Mouse (Mus musculus): ENCODE results near the gene Slc2a13. TPM values are rescaled to one million over a fixed set of nuclear protein-coding genes. Genes with fewer than 3 reads are reported as not detected.

The Slc2a13 gene
- polyA plus RNA-seq, 2 experiments, result 0.05 to 0.08 TPM

GRCm38 (mm10) chr15:91439883-91440282 lies 133.2 kb downstream of the Slc2a13 start:
- Histone ChIP-seq H3K9me3 (ENCODE audit: control insufficient read depth, low read length) (no peaks in the 10 kb centered on the region), H3K27me3 (ENCODE audit: control insufficient read depth, insufficient read depth, low read length) (no peaks in the 10 kb centered on the region), H3K9ac (replicated peaks) (no peak overlapping the region), H3K4me3 (ENCODE audit: insufficient read depth in 1 of 2, low read depth in 2 of 2, low read length in 2 of 2) (no peak overlapping the region), H3K27ac (no peak overlapping the region), H3K4me2 (ENCODE audit: low read depth) (no peak overlapping the region), H3K4me1 (replicated peaks; ENCODE audit: control insufficient read depth in 2 of 2, insufficient read depth in 2 of 2, low read length in 1 of 2) (no peaks in the 10 kb centered on the region), H3K36me3 (replicated peaks; ENCODE audit: control insufficient read depth, insufficient read depth, low read depth) (no peaks in the 10 kb centered on the region)
- TF ChIP-seq CTCF (IDR thresholded peaks at IDR 0.05; ENCODE audit: low read depth) (no peak), EP300 (IDR thresholded peaks at IDR 0.05; ENCODE audit: low read depth) (no peak)
- no peak for ATAC-seq (ENCODE audit: insufficient read depth)
- 51% methylated on average over 2 of the region's 2 CpGs for WGBS (ENCODE audit: insufficient replicate concordance)
- DNase-seq (ENCODE audit: low read depth in 3 of 3, low spot score in 3 of 3), result no peak

- Histone ChIP-seq H3K4me2 (ENCODE audit: low read depth) (no peak overlapping the region), H3K9ac (replicated peaks) (no peak overlapping the region), H3K27me3 (ENCODE audit: control insufficient read depth, insufficient read depth, low read length) (no peaks in the 10 kb centered on the region), H3K27ac (no peak overlapping the region), H3K4me3 (ENCODE audit: insufficient read depth in 1 of 2, low read depth in 2 of 2, low read length in 2 of 2) (no peak overlapping the region), H3K9me3 (ENCODE audit: control insufficient read depth, low read length) (no peaks in the 10 kb centered on the region), H3K36me3 (replicated peaks; ENCODE audit: control insufficient read depth, insufficient read depth, low read depth) (no peaks in the 10 kb centered on the region), H3K4me1 (replicated peaks; ENCODE audit: control insufficient read depth in 2 of 2, insufficient read depth in 2 of 2, low read length in 1 of 2) (no peaks in the 10 kb centered on the region)
- ATAC-seq (ENCODE audit: insufficient read depth) (no peak), DNase-seq (ENCODE audit: low read depth in 3 of 3, low spot score in 3 of 3) (no peak)
- 46% methylated on average over 6 of the region's 6 CpGs for WGBS (ENCODE audit: insufficient replicate concordance)
- TF ChIP-seq CTCF (IDR thresholded peaks at IDR 0.05; ENCODE audit: low read depth) (no peak), EP300 (IDR thresholded peaks at IDR 0.05; ENCODE audit: low read depth) (no peak)
Measured at GRCm38 (mm10) chr15:91425426-91425825, 147.6 kb downstream of the Slc2a13 start.

- no peaks in the 10 kb centered on the region for H3K9me3 ChIP-seq (ENCODE audit: control insufficient read depth, low read length)
- WGBS (ENCODE audit: insufficient replicate concordance), result 62% methylated on average over 7 of the region's 7 CpGs
- H3K4me3 ChIP-seq (ENCODE audit: insufficient read depth in 1 of 2, low read depth in 2 of 2, low read length in 2 of 2), result no peak overlapping the region
- no peaks in the 10 kb centered on the region for H3K27me3 ChIP-seq (ENCODE audit: control insufficient read depth, insufficient read depth, low read length)
- no peak overlapping the region for H3K4me2 ChIP-seq (ENCODE audit: low read depth)
- H3K4me1 ChIP-seq (replicated peaks; ENCODE audit: control insufficient read depth in 2 of 2, insufficient read depth in 2 of 2, low read length in 1 of 2), result no peaks in the 10 kb centered on the region
- DNase-seq (ENCODE audit: low read depth in 3 of 3, low spot score in 3 of 3) (no peak), ATAC-seq (ENCODE audit: insufficient read depth) (no peak)
- TF ChIP-seq EP300 (IDR thresholded peaks at IDR 0.05; ENCODE audit: low read depth) (no peak), CTCF (IDR thresholded peaks at IDR 0.05; ENCODE audit: low read depth) (no peak)
- no peaks in the 10 kb centered on the region for H3K36me3 ChIP-seq (replicated peaks; ENCODE audit: control insufficient read depth, insufficient read depth, low read depth)
- no peak overlapping the region for H3K27ac ChIP-seq
- H3K9ac ChIP-seq (replicated peaks), result no peak overlapping the region
Measured at GRCm38 (mm10) chr15:91406979-91407378, 166.1 kb downstream of the Slc2a13 start.

- 55% methylated on average over 4 of the region's 4 CpGs for WGBS (ENCODE audit: insufficient replicate concordance)
- no peak for DNase-seq (ENCODE audit: low read depth in 3 of 3, low spot score in 3 of 3)
Measured at GRCm38 (mm10) chr15:91395165-91395564, 177.9 kb downstream of the Slc2a13 start.

GRCm38 (mm10) chr15:91383694-91384093 lies 189.4 kb downstream of the Slc2a13 start:
- H3K9me3 ChIP-seq (ENCODE audit: control insufficient read depth, low read length), result no peaks in the 10 kb centered on the region
- no peaks in the 10 kb centered on the region for H3K36me3 ChIP-seq (replicated peaks; ENCODE audit: control insufficient read depth, insufficient read depth, low read depth)
- no peak for DNase-seq (ENCODE audit: low read depth in 3 of 3, low spot score in 3 of 3)
- H3K4me3 ChIP-seq (ENCODE audit: insufficient read depth in 1 of 2, low read depth in 2 of 2, low read length in 2 of 2), result no peak overlapping the region
- H3K27me3 ChIP-seq (ENCODE audit: control insufficient read depth, insufficient read depth, low read length), result no peaks in the 10 kb centered on the region
- H3K27ac ChIP-seq, result no peak overlapping the region
- TF ChIP-seq CTCF (IDR thresholded peaks at IDR 0.05; ENCODE audit: low read depth), result no peak
- TF ChIP-seq EP300 (IDR thresholded peaks at IDR 0.05; ENCODE audit: low read depth), result no peak
- H3K9ac ChIP-seq (replicated peaks), result no peak overlapping the region
- H3K4me1 ChIP-seq (replicated peaks; ENCODE audit: control insufficient read depth in 2 of 2, insufficient read depth in 2 of 2, low read length in 1 of 2), result no peaks in the 10 kb centered on the region
- ATAC-seq (ENCODE audit: insufficient read depth), result no peak
- H3K4me2 ChIP-seq (ENCODE audit: low read depth), result no peak overlapping the region
- 42% methylated on average over 1 of the region's 1 CpGs for WGBS (ENCODE audit: insufficient replicate concordance)

More at GRCm38 (mm10) chr15:91395165-91395564, 177.9 kb downstream of the Slc2a13 start:
- Histone ChIP-seq H3K27me3 (ENCODE audit: control insufficient read depth, insufficient read depth, low read length) (no peaks in the 10 kb centered on the region), H3K36me3 (replicated peaks; ENCODE audit: control insufficient read depth, insufficient read depth, low read depth) (no peaks in the 10 kb centered on the region), H3K9me3 (ENCODE audit: control insufficient read depth, low read length) (no peaks in the 10 kb centered on the region), H3K9ac (replicated peaks) (no peak overlapping the region), H3K27ac (no peak overlapping the region), H3K4me3 (ENCODE audit: insufficient read depth in 1 of 2, low read depth in 2 of 2, low read length in 2 of 2) (no peak overlapping the region), H3K4me1 (replicated peaks; ENCODE audit: control insufficient read depth in 2 of 2, insufficient read depth in 2 of 2, low read length in 1 of 2) (no peaks in the 10 kb centered on the region), H3K4me2 (ENCODE audit: low read depth) (no peak overlapping the region)
- no peak for ATAC-seq (ENCODE audit: insufficient read depth)
- TF ChIP-seq EP300 (IDR thresholded peaks at IDR 0.05; ENCODE audit: low read depth) (no peak), CTCF (IDR thresholded peaks at IDR 0.05; ENCODE audit: low read depth) (no peak)
